Mouse (Mus musculus) stomach, embryonic 16.5 days (tissue): ENCODE results near the gene Hprt. TPM values are rescaled to one million over a fixed set of nuclear protein-coding genes. Genes with fewer than 3 reads are reported as not detected.
"Not testable (repeated sequence)": the region's sequence is repeated elsewhere in the genome, so short reads cannot be mapped to it uniquely, and the experiment has no call there.

Experiments used
- ATAC-seq: fragments of 200-750 bp; cut with Nextera tagmentation; 2 replicates; pipeline ENCODE4 v1.8.0; 2017; ENCODE audit warnings: moderate number of reproducible peaks, moderate TSS enrichment; ENCODE audit not compliant: insufficient read depth, low FRiP score
- H3K27ac ChIP-seq: fragments of 300-500 bp; sonication (generic); 2 replicates; pipeline ENCODE4 v1.5.1; 2014; ENCODE audit warnings: low read length
- H3K27me3 ChIP-seq: fragments of 300-500 bp; sonication (generic); 2 replicates; pipeline ENCODE4 v1.6.1; 2014; ENCODE audit warnings: low read length, control low read depth, mixed read lengths; ENCODE audit not compliant: control insufficient read depth, insufficient read depth
- H3K36me3 ChIP-seq: fragments of 300-500 bp; sonication (generic); 2 replicates; pipeline ENCODE4 v1.6.1; 2014; ENCODE audit warnings: low read length; ENCODE audit not compliant: control insufficient read depth, insufficient read depth
- H3K4me1 ChIP-seq: fragments of 300-500 bp; sonication (generic); 2 replicates; pipeline ENCODE4 v1.6.1; 2014; ENCODE audit warnings: low read length, control low read depth, mixed read lengths; ENCODE audit not compliant: control insufficient read depth, insufficient read depth
- H3K4me2 ChIP-seq: fragments of 300-500 bp; sonication (generic); 2 replicates; pipeline ENCODE4 v1.6.1; 2014; ENCODE audit warnings: low read depth, low read length, mixed read lengths
- H3K4me3 ChIP-seq: fragments of 300-500 bp; sonication (generic); replicated peaks from 2 replicates; pipeline ENCODE4 v1.5.1; 2014; ENCODE audit warnings: mild to moderate bottlenecking, low read length
- H3K9ac ChIP-seq: fragments of 300-500 bp; sonication (generic); 2 replicates; pipeline ENCODE4 v1.6.1; 2014; ENCODE audit warnings: low read length
- H3K9me3 ChIP-seq: fragments of 300-500 bp; sonication (generic); replicated peaks from 2 replicates; pipeline ENCODE4 v1.6.1; 2016; ENCODE audit warnings: low read length, control low read depth; ENCODE audit not compliant: control insufficient read depth
- WGBS: fragments of 180-500 bp; shearing (Covaris S2); extraction: QIAGEN DNeasy Blood & Tissue Kit; methylation state at CpG from one replicate; pipeline ENCODE4 v1.1.7; 2014; 5-methylcytosine and 5-hydroxymethylcytosine counted together
- polyA plus RNA-seq: library from polyadenylated mRNA; unstranded; fragments of >200 nt; fragmentation: Nextera tagmentation; extraction: Ambion mirVana; gene quantifications from 2 replicates; pipeline ENCODE4 v1.2.1, GENCODE M21; 2015

Gene Hprt
- polyA plus RNA-seq, 1 experiment from 2014 or later: 224 TPM

DNA sequence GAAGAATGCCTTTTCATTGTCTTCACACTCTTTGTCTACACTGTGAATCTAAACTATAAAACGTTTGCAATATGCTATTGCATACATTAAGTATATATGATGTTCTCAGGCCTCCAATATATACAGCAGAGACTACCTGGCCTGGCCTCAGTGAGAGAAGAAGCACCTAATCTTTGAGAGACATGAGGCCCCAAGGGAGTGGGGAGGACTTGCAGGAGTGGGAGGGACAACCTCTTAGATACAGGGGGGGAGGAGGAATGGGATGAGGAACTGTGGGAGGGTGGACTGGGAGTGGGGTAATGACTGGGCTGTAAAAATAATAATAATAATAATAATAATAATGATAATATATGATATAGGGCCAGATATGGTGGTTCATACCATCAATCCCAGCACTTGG is 9.4 kb upstream of the Hprt start:
- H3K36me3 ChIP-seq: no peaks in the 10 kb centered on the region
- no peak overlapping the region for H3K27ac ChIP-seq
- H3K27me3 ChIP-seq: no peaks in the 10 kb centered on the region
- 39% methylated on average over 1 of the region's 1 CpGs for WGBS
- no peak overlapping the region for H3K9ac ChIP-seq
- H3K4me3 ChIP-seq: no peak overlapping the region
- H3K4me1 ChIP-seq: no peaks in the 10 kb centered on the region
- no peak overlapping the region for H3K4me2 ChIP-seq
- no peak for ATAC-seq
- H3K9me3 ChIP-seq: no peaks in the 10 kb centered on the region

DNA sequence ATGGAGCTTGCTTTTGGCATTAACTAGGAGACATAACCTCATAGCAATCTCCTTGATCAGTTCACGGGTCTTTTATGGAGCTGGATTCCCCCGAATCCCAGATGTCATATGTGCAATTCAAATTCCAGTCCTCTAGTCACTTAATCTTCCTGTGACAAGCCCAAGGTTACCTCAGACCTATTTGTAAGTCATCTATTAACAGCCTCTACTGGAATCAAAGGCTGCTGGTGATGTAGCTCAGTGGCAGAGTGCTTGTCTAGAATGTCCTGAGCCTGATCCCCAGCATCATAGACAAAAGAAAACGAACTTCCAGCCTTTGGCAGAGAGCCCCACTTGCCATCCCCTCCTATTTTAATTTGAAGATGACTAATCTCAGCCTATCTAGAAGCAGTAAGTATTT is 6.6 kb upstream of the Hprt start:
- Histone ChIP-seq H3K27me3 (no peaks in the 10 kb centered on the region), H3K27ac (no peak overlapping the region), H3K4me3 (no peak overlapping the region), H3K9ac (no peak overlapping the region), H3K9me3 (no peaks in the 10 kb centered on the region), H3K4me2 (no peak overlapping the region), H3K36me3 (no peaks in the 10 kb centered on the region), H3K4me1 (no peaks in the 10 kb centered on the region)
- ATAC-seq: no peak
- 67% methylated on average over 3 of the region's 3 CpGs for WGBS

DNA sequence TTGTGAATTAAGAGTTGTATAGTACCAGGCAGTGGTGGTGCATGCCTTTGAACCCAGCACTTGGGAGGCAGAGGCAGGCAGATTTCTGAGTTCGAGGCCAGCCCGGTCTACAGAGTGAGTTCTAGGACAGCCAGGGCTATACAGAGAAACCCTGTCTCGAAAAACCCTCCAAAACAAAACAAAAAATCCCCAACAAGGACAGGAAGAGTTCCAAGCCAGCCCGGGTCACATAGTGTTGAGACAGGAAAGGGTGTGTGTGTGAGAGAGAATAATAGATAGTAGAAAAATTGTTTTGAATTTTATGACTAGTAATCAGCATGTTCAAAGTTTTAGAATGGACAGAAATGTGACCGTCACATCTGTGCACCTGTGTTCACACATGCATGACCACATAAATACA is 6.8 kb downstream of the Hprt start:
- H3K9ac ChIP-seq, H3K4me3 ChIP-seq, H3K27me3 ChIP-seq, H3K4me2 ChIP-seq, ATAC-seq, H3K4me1 ChIP-seq, H3K27ac ChIP-seq, H3K36me3 ChIP-seq, H3K9me3 ChIP-seq: not testable (repeated sequence)
- 78% methylated on average over 5 of the region's 5 CpGs for WGBS

DNA sequence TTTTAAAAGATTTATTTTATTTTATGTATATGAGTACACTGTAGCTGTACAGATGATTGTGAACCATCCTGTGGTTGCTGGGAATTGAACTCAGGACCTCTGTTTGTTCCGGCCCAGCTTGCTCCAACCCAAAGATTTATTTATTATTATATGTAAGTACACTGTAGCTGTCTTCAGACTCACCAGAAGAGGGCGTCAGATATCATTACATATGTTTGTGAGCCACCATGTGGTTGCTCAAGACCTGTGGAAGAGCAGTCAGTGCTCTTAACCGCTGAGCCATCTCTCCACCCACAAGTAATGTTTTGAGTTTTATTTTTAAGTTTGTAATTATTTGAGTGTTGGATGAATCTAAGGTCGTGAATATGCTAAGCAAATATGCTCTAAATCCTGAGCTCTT is 16.9 kb downstream of the Hprt start:
- WGBS: 57% methylated on average over 4 of the region's 4 CpGs
- not testable (repeated sequence) for H3K4me1 ChIP-seq, H3K9ac ChIP-seq, H3K27me3 ChIP-seq, H3K4me2 ChIP-seq, ATAC-seq, H3K36me3 ChIP-seq, H3K27ac ChIP-seq, H3K9me3 ChIP-seq, H3K4me3 ChIP-seq

DNA sequence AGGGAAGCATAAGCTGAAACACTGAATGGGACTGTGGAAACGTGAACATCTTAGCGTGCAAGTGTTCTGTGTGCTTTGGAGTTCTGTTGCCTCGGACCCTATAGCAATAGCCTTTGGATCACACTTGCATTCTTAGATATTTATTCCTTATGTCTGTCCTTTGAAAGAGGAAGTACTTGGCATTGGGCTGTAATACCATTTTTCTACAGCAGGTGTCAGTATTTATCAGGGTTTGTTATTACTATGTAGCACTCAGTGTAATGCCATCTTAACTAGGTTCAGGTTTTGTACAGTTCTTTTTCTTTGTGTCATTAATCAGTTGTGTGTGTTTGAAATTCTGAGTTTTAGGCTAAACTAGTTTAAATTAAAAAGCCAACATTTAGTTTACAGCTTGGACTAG is 18.1 kb downstream of the Hprt start:
- no peak for ATAC-seq
- no peak overlapping the region for H3K9ac ChIP-seq
- WGBS: 44% methylated on average over 3 of the region's 3 CpGs
- H3K4me1 ChIP-seq: no peaks in the 10 kb centered on the region
- no peaks in the 10 kb centered on the region for H3K9me3 ChIP-seq
- H3K36me3 ChIP-seq: no peaks in the 10 kb centered on the region
- no peak overlapping the region for H3K4me3 ChIP-seq
- H3K4me2 ChIP-seq: no peak overlapping the region
- H3K27me3 ChIP-seq: no peaks in the 10 kb centered on the region
- no peak overlapping the region for H3K27ac ChIP-seq

DNA sequence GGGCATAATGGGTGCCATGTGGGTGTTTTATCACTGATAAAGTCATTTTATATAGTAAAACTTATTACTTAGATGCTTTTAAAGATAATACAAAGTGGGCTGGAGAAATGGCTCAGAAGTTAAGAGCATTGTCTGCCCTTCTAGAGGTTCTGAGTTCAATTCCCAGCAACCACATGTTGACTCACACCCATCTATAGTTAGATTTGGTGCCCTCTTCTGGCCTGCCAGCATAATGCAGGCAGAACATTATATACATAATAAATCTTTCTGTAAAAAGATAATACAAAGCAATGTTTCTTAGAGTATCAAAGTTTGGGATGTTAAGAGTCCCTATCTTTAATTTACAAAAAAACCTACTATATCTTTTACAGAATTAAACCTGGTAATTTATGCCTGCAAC is 27.6 kb downstream of the Hprt start:
- Histone ChIP-seq H3K36me3 (peaks cover 2% of the 10 kb centered on the region; the same call in 1 of the 2 replicates), H3K27me3 (no peaks in the 10 kb centered on the region), H3K9me3 (no peaks in the 10 kb centered on the region), H3K9ac (no peak overlapping the region), H3K27ac (no peak overlapping the region), H3K4me1 (no peaks in the 10 kb centered on the region), H3K4me2 (no peak overlapping the region), H3K4me3 (no peak overlapping the region)
- no peak for ATAC-seq

DNA sequence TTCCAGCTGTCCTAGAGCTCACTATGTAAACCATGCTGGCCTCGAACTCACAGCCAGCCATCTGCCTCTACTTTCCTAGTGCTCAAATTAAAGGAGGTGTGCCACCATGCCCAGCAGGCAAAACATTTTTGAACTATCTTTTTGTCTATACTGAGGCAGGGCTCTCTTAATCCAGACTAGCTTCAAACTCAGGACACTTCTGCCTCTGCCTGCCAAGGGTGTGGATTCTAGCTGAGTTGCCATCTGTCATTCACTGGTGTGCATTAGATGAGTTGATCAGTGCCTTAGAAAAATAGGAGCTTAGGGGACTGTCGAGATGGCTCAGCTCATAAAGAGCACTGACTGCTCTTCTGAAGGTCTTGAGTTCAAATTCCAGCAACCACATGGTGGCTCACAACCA is 35.1 kb downstream of the Hprt start:
- Histone ChIP-seq H3K9ac (no peak overlapping the region), H3K4me1 (no peaks in the 10 kb centered on the region), H3K4me3 (no peak overlapping the region), H3K27me3 (no peaks in the 10 kb centered on the region), H3K36me3 (no peaks in the 10 kb centered on the region), H3K4me2 (no peak overlapping the region), H3K27ac (no peak overlapping the region), H3K9me3 (no peaks in the 10 kb centered on the region)
- ATAC-seq: no peak
- 83% methylated on average over 2 of the region's 2 CpGs for WGBS

DNA sequence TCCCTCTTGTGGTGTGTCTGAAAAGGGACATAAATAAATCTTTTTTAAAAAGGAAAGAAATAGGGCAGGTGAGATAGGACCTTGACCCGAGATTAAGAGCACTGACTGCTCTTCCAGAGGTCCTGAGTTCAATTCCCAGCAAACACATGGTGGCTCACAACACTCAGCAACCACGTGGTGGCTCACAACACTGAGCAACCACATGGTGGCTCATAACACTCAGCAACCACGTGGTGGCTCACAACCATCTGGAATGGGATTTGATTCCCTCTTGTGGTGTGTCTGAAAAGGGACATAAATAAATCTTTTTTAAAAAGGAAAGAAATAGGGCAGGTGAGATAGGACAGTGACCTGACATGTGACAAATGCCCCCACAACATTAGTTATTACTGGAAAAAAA is 36.3 kb downstream of the Hprt start:
- not testable (repeated sequence) for ATAC-seq, H3K4me3 ChIP-seq, H3K27ac ChIP-seq, H3K4me2 ChIP-seq, H3K9ac ChIP-seq, H3K9me3 ChIP-seq, H3K4me1 ChIP-seq, H3K27me3 ChIP-seq, H3K36me3 ChIP-seq
- 17% methylated on average over 3 of the region's 3 CpGs for WGBS

DNA sequence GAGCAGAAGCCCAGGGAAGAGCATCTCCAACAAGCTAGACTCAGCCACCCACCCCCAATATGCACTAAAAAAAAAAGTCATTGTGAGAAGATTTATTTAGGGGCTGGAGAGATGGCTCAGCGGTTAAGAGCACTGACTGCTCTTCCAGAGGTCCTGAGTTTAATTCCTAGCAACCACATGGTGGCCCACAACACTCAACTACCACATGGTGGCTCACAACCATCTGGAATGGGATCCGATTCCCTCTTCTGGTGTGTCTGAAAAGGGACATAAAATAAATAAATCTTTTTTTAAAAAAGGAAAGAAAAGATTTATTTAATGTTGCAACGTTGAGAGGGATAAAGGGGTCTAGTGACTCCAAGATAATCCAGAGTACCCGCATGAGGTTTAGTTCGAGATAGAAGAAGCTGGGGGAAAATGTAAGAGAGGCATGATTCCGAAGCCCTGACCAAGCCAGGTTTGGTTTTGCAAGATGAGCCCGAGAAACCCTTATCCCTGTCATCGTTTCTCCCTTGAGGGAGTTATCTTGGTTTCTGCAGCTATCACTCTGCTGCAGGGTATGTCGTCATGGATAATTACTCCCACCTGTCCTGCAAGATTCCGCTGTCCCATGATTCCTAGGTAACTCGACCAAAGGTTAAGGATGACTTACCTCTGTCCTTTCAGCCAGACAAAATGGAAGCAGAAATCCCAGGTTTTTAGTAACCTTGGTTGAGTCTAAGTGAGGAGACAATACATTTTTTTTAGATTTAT is 37.7 kb downstream of the Hprt start:
- Histone ChIP-seq H3K9ac (no peak overlapping the region), H3K27me3 (no peaks in the 10 kb centered on the region), H3K4me3 (no peak overlapping the region), H3K9me3 (no peaks in the 10 kb centered on the region), H3K4me1 (no peaks in the 10 kb centered on the region), H3K4me2 (no peak overlapping the region), H3K27ac (no peak overlapping the region), H3K36me3 (no peaks in the 10 kb centered on the region)
- WGBS: 57% methylated on average over 11 of the region's 11 CpGs
- ATAC-seq: no peak

DNA sequence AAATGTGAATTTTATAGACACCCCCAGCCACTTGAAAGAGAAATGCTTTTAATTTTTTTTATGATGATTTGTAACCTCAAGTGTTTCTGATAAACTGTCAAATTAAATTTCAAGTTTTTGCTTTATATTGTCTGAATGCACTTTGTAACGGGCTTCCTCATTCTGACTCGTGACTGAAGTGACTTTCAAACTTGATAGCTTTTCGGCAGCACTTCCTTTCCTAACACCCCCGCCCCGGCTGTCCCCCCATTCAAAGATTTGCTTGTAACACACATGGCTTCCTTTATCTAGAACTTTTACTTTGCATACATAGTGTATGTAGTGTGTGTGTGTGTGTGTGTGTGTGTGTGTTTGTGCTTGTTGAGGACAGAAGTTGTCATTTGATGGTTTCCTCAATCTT is 41.6 kb downstream of the Hprt start:
- H3K36me3 ChIP-seq: no peaks in the 10 kb centered on the region
- H3K4me2 ChIP-seq: no peak overlapping the region
- ATAC-seq: no peak
- WGBS: 65% methylated on average over 5 of the region's 5 CpGs
- H3K9ac ChIP-seq: no peak overlapping the region
- no peak overlapping the region for H3K27ac ChIP-seq
- no peaks in the 10 kb centered on the region for H3K27me3 ChIP-seq
- no peaks in the 10 kb centered on the region for H3K4me1 ChIP-seq
- no peaks in the 10 kb centered on the region for H3K9me3 ChIP-seq
- H3K4me3 ChIP-seq: no peak overlapping the region
